In the genomic region with DNA sequence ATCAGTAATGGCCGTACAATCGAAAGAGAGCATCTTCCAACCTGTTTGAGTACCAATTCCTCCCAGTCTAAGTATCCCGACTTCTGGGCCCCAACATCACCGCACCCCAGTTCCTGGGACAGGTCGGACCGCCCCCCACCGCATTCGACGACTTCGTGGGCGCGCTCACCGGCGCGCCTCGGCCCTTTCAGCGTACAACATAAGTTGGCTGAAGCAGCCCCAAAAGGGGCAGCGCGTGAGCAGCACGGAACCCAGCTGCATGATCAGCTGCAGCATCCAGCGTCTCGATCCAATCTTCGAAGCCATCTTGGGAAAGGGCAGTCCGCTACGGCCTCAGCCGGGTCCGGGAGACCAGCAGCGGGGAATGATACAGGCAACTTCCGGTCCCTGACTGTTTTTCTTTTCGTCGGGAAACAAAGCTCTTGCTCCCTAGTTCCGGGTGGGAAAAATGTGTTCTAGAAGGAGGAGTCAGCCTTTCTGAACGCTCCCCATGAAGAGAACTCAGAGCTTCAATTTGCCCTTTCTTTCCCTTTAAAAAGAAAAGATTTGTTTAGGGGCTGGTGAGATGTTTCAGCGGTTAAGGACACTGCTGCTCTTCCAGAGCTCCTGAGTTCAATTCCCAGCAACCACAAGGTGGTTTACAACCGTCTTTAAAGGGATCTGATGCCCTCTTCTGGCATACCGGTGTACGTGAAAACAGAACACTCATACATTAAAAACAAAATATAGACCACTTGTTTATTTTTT, we compare ENCODE assay signal across 8 mouse cellular contexts. TPM values are rescaled to one million over a fixed set of nuclear protein-coding genes. Genes with fewer than 3 reads are reported as not detected.
DNase-seq lines count a peak whose midpoint lies in the region; ATAC-seq and TF ChIP-seq lines count a peak whose summit lies in the region.

A gene (minus strand): TSS at position 366 of the 747 bp plus-strand sequence.

- H3K36me3 ChIP-seq in ES-E14 (ENCODE audit: control insufficient read depth, insufficient read depth, low read length, poor library complexity, severe bottlenecking), result peaks cover 11% of the 10 kb centered on the region
- H3K36me3 ChIP-seq in forebrain, embryonic 15.5 days, result peaks cover 16% of the 10 kb centered on the region

- no peak for TF ChIP-seq CTCF in lung, adult 2 months (IDR thresholded peaks at IDR 0.05; ENCODE audit: insufficient read depth, low read length)

- H3K9me3 ChIP-seq in ES-E14 (ENCODE audit: control insufficient read depth, insufficient read depth, low read depth, low read length), result no peaks in the 10 kb centered on the region
- no peaks in the 10 kb centered on the region for H3K9me3 ChIP-seq in forebrain, embryonic 15.5 days

- H3K9ac ChIP-seq in ES-E14 (ENCODE audit: insufficient read depth, low read depth, low read length, poor library complexity, severe bottlenecking), result peak within 1 kb of the TSS; percentile 89
- peak within 1 kb of the TSS; percentile 75 for H3K9ac ChIP-seq in forebrain, embryonic 15.5 days (replicated peaks)

- intact Hi-C loops in heart, postnatal 25 days (cut with DNase I), result loop anchor here (5.0 kb wide), 1 partner anchor 111 kb away; a partner anchor contains a TSS

- no peak within 1 kb of the TSS for H3K27ac ChIP-seq in ES-E14 (ENCODE audit: insufficient read depth, low read depth, low read length, poor library complexity, severe bottlenecking)
- H3K27ac ChIP-seq in forebrain, embryonic 15.5 days (replicated peaks), result peak within 1 kb of the TSS; percentile 67

- H3K4me2 ChIP-seq in forebrain, embryonic 15.5 days (replicated peaks), result peak within 1 kb of the TSS; percentile 79

- no peaks in the 10 kb centered on the region for H3K27me3 ChIP-seq in forebrain, embryonic 15.5 days

- in situ Hi-C loops in ES-E14 (cut with MboI; ENCODE audit: low sequenced_read_pairs in 2 of 2, unreplicated experiment in 2 of 2), result no loop called here

- peak within 1 kb of the TSS; percentile 71 to 87 for H3K4me3 ChIP-seq in ES-E14 (ENCODE audit: insufficient read depth in 1 of 2, low read depth in 1 of 2, low read length in 2 of 2, poor library complexity in 1 of 2, severe bottlenecking in 1 of 2)
- peak within 1 kb of the TSS; percentile 80 for H3K4me3 ChIP-seq in forebrain, embryonic 15.5 days
- H3K4me3 ChIP-seq in lung, adult 2 months (replicated peaks; ENCODE audit: extremely low read depth, low read depth, low read length), result peak within 1 kb of the TSS; percentile 81

- ATAC-seq in forebrain, embryonic 15.5 days (replicated peaks), result peak; percentile 91
- peak; percentile 76 for ATAC-seq in neutrophil, adult 5-6 weeks (ENCODE audit: extremely low read depth, insufficient number of reproducible peaks, low FRiP score, poor library complexity, severe bottlenecking)

- peak; percentile 70; the same call in 1 of the 2 replicates for TF ChIP-seq POLR2A in lung, adult 2 months (IDR thresholded peaks at IDR 0.05; ENCODE audit: borderline replicate concordance, extremely low read depth, low read depth, low read length)

- H3K4me1 ChIP-seq in ES-E14 (ENCODE audit: control insufficient read depth in 2 of 2, insufficient read depth in 2 of 2, low read length in 2 of 2, poor library complexity in 1 of 2), result no peaks in the 10 kb centered on the region; a peak in 1 of 4 replicates
- peaks cover 12% of the 10 kb centered on the region for H3K4me1 ChIP-seq in forebrain, embryonic 15.5 days
- peaks cover 4% of the 10 kb centered on the region; the same call in 1 of the 2 replicates for H3K4me1 ChIP-seq in lung, adult 2 months (ENCODE audit: control insufficient read depth, insufficient read depth, low read length)

- peak; percentile 92 for DNase-seq in ES-E14 (ENCODE audit: low read depth, low spot score)
- peak; percentile 86 for DNase-seq in cerebellum, adult 11-12 months
- DNase-seq in heart, postnatal 25 days (ENCODE audit: low spot score), result peak; percentile 79
- peak; percentile 82 to 91 for DNase-seq in layer of hippocampus, adult 18-20 months (ENCODE audit: low spot score in 2 of 2)
- DNase-seq in lung, adult 2 months, result peak; percentile 86
- peak; percentile 49 to 71 for DNase-seq in thymus, adult 18-20 months

- WGBS in forebrain, embryonic 15.5 days, result under 1% methylated on average over 37 of the region's 37 CpGs
- WGBS in lung, adult 2 months, result under 1% methylated on average over 37 of the region's 37 CpGs

TF ChIP-seq in ES-E14, 5 proteins besides CTCF, POLR2A, EP300 and RAD21:
- TF ChIP-seq HCFC1 (IDR thresholded peaks at IDR 0.05; ENCODE audit: borderline replicate concordance, insufficient read depth, low read length) (peak; percentile 100), CHD2 (IDR thresholded peaks at IDR 0.05; ENCODE audit: low read depth, low read length) (peak; percentile 61; the same call in 1 of the 2 replicates), ZNF384 (IDR thresholded peaks at IDR 0.05; ENCODE audit: low read depth, low read length) (no peak)
TF ChIP-seq in ES-E14: peak in this region for 2.

RNA-seq across cellular contexts. Expression of the gene that starts here (rescaled TPM):
- total RNA-seq in ES-E14 (2012; rRNA removed), result 75.3 and 98.7 TPM in 2 replicates
- 37.4 and 41.6 TPM in 2 replicates for polyA plus RNA-seq in forebrain, embryonic 15.5 days (2015; fragmentation: Nextera tagmentation; extraction: Ambion mirVana)
- total RNA-seq in heart, postnatal 25 days (2021), result 10 to 100 TPM; 14.3 to 17.5 TPM
- total RNA-seq in layer of hippocampus, adult 18-20 months (2021), result 10 to 100 TPM; 25.0 to 27.2 TPM
- 20.5 and 26.7 TPM in 2 replicates for polyA plus RNA-seq in lung, adult 2 months (2012; rRNA removed)
- total RNA-seq in neutrophil, adult 5-6 weeks (2017), result 7.2 and 13.6 TPM in 2 replicates
